Mouse (Mus musculus) duodenum, adult 2 months (tissue): Measurements from ENCODE around the gene Flii. TPM values are rescaled to one million over a fixed set of nuclear protein-coding genes. Genes with fewer than 3 reads are reported as not detected.

Experiments used
- polyA plus RNA-seq: library from polyadenylated mRNA; depleted of rRNA; stranded (reverse); fragments of >200 nt; gene quantifications from 2 replicates; pipeline ENCODE4 v1.2.3, GENCODE M21; 2012; ENCODE audit warnings: low replicate concordance; rRNA removed

The Flii gene
- 260 and 283 TPM in 2 replicates for polyA plus RNA-seq

DNA sequence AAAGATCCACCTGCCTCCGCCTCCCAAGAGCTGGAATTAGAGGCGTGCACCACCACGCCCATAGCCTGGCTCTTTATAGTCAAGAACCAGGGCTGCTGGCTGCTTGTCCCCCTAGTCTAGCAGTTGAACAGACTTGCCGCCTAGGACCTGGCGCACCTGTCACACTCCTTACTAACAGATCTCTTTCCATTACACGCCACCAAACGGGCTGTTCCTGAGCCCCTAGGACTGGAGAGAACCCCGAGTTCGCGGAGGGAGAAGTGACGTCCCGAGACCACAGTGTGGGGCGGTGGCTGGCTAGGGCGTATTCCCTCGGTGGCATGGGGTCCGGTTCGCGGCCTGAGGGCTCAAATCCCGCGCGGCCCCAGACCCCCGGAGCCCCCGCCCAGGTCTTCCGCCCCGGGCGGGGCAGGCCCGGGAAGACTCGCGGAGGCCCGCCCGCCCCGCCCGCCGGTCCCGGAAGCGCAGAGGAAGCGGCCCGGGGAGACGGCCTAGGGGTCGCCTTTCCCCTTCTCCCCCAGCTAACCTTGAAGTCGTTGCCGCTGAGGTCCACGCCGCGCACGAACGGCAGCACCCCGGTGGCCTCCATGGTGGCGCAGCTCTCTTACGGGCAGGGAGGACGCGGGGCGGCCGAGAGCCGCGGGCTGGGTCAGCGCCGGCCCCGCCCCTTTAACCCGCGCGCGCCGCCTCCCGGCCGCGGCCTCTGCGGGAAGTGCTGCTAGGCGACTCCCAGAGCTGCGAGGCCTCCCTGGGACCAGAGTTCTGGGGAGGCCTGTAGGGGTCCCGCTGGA is at the start of gene Flii:
TSS of gene Flii (minus strand) at position 663 of the 791 bp plus-strand sequence.

DNA sequence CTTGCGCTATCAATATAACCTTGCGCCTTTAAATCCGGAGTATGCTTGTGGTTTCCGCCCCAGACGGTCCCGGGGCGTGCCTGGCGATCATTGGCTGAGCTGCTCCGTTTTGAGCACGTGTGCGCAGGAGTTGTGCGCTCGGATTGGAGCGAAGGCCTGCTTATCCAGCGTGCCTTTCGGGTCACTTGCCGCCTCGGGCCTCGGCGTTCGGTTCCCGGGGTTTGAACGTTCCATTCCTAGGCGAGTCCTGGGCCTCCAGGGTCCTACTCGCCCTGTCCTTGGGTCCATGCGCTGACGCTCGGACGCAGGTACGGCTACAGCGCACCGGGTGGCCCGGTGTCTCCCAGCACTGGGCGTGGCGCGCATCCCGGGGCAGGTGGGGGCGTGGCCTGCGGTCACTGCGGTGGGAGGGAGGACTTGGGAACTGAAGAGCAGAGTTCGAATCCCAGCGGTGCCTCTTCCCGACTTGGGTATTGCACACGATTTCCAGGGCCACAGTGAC is 1.2 kb upstream of the Flii start, which contains the start of gene Mief2:
TSS of gene Mief2 (plus strand) at position 139 of the 502 bp plus-strand sequence.

GRCm38 (mm10) chr11:60699524-60700075 is 27.5 kb downstream of the Flii start, which contains the start of gene Llgl1:
TSS of gene Llgl1 (plus strand) at chr11:60699723.

Other genes with a start within 250 kb of the Flii start
- 14.9 and 15.8 TPM in 2 replicates for gene Alkbh5, start 190.9 kb downstream of the Flii start, polyA plus RNA-seq
- gene Llgl1, start 27.5 kb downstream of the Flii start, polyA plus RNA-seq, result 23.2 and 28.1 TPM in 2 replicates
- 10.3 and 12.4 TPM in 2 replicates for gene Mief2, start 1.1 kb upstream of the Flii start, polyA plus RNA-seq
- 3.9 and 4.6 TPM in 2 replicates for gene Top3a, start 50.1 kb upstream of the Flii start, polyA plus RNA-seq
- 2.0 and 3.6 TPM in 2 replicates for gene Smcr8, start 50.3 kb upstream of the Flii start, polyA plus RNA-seq
- gene Shmt1, start 84.5 kb upstream of the Flii start, polyA plus RNA-seq, result 10.2 and 19.9 TPM in 2 replicates
- 15.3 and 29.9 TPM in 2 replicates for gene Dhrs7b, start 103.4 kb upstream of the Flii start, polyA plus RNA-seq
- gene Tmem11, start 152.0 kb upstream of the Flii start, polyA plus RNA-seq, result 66.4 and 71.2 TPM in 2 replicates
- 7.5 and 7.9 TPM in 2 replicates for gene Natd1, start 187.5 kb upstream of the Flii start, polyA plus RNA-seq
- gene Map2k3, start 204.8 kb upstream of the Flii start, polyA plus RNA-seq, result 55.4 and 83.7 TPM in 2 replicates